Mouse (Mus musculus) small intestine, adult 2 months (tissue): ENCODE results near the gene Tm9sf1. TPM values are rescaled to one million over a fixed set of nuclear protein-coding genes. Genes with fewer than 3 reads are reported as not detected.

Experiments
- H3K27ac ChIP-seq: fragments of 200-500 bp; 2 replicates; pipeline ENCODE4 v1.5.1; 2012; ENCODE audit warnings: low read depth, low read length, control low read depth, inconsistent platforms; ENCODE audit not compliant: insufficient read depth
- H3K27me3 ChIP-seq: fragments of 200-500 bp; 2 replicates; pipeline ENCODE4 v1.6.1; 2012; ENCODE audit warnings: mild to moderate bottlenecking, moderate library complexity, low read length, inconsistent platforms; ENCODE audit not compliant: control insufficient read depth, insufficient read depth
- H3K36me3 ChIP-seq: fragments of 200-500 bp; 2 replicates; pipeline ENCODE4 v1.6.1; 2012; ENCODE audit warnings: mild to moderate bottlenecking, low read length, control low read depth, inconsistent platforms; ENCODE audit not compliant: control insufficient read depth, insufficient read depth
- H3K4me1 ChIP-seq: fragments of 200-500 bp; 2 replicates; pipeline ENCODE4 v1.6.1; 2012; ENCODE audit warnings: low read length, inconsistent platforms, mixed read lengths; ENCODE audit not compliant: control insufficient read depth, insufficient read depth, insufficient read length
- H3K4me3 ChIP-seq: fragments of 200-500 bp; 2 replicates; pipeline ENCODE4 v1.5.1; 2012; ENCODE audit warnings: low read depth, mild to moderate bottlenecking, control low read depth, inconsistent platforms, low read length, moderate library complexity
- CTCF ChIP-seq: fragments of 200-500 bp; IDR thresholded peaks from 2 replicates; pipeline ENCODE4 v1.5.1; 2012; ENCODE audit warnings: low read depth, mild to moderate bottlenecking, control low read depth, inconsistent platforms, low read length, moderate library complexity, mixed read lengths; ENCODE audit not compliant: insufficient replicate concordance, insufficient read length; ENCODE audit errors: extremely low read depth
- POLR2A ChIP-seq: fragments of 200-500 bp; IDR thresholded peaks from 2 replicates; pipeline ENCODE4 v1.6.1; 2012; ENCODE audit warnings: low read depth, mild to moderate bottlenecking, control low read depth, inconsistent platforms, low read length, moderate library complexity
- WGBS: fragments of 180-500 bp; shearing (Covaris S2); methylation state at CpG from one replicate; pipeline ENCODE4 v1.1.7; 2018; 5-methylcytosine and 5-hydroxymethylcytosine counted together
- polyA plus RNA-seq: library from polyadenylated mRNA; depleted of rRNA; stranded (reverse); fragments of >200 nt; gene quantifications from 2 replicates; pipeline ENCODE4 v1.2.3, GENCODE M21; 2012

The Tm9sf1 gene
- polyA plus RNA-seq, 1 experiment: 104 TPM

- WGBS: 94% methylated on average over 21 of the region's 21 CpGs
- no peak for TF ChIP-seq CTCF
- TF ChIP-seq POLR2A: no peak
- H3K4me1 ChIP-seq: peaks cover 6% of the 10 kb centered on the region
- H3K36me3 ChIP-seq: peaks cover 82% of the 10 kb centered on the region
- no peaks in the 10 kb centered on the region for H3K27me3 ChIP-seq
- H3K4me3 ChIP-seq: no peak overlapping the region
- no peak overlapping the region for H3K27ac ChIP-seq
Observed at GRCm38 (mm10) chr14:55598521-55599390, 44.9 kb downstream of the Tm9sf1 start.

DNA sequence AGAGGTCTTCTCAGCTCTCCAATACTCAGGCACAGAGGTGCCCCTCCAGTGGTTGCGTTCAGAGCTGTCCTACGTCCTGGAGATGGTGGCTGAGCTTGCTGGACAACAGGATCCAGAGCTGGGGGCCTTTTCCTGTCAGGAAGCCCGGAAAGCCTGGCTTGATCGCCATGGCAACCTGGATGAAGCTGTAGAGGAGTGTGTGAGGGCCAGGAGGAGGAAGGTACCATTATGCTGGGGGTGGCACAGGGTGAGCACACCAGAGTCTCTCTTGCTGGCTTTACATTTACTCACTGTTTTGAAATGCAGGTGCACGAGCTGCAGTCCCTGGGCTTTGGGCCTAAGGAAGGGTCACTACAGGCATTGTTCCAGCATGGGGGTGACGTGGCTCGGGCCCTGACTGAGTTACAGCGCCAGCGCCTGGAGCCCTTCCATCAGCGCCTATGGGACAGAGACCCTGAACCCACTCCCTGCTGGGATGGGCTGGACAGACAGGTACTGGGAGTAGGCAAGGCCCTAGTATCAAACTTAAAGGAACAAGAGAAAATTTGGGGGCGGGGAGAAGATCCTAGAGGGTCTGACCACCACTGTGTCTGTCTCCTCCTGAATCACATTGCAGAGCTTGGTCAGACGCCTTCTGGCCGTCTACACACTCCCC is 47.4 kb downstream of the Tm9sf1 start:
- H3K27me3 ChIP-seq: no peaks in the 10 kb centered on the region
- H3K36me3 ChIP-seq: peaks cover 58% of the 10 kb centered on the region
- H3K4me1 ChIP-seq: peaks cover 4% of the 10 kb centered on the region
- 89% methylated on average over 13 of the region's 13 CpGs for WGBS
- TF ChIP-seq CTCF: no peak
- no peak for TF ChIP-seq POLR2A
- H3K27ac ChIP-seq: no peak overlapping the region
- H3K4me3 ChIP-seq: no peak overlapping the region

- no peaks in the 10 kb centered on the region for H3K27me3 ChIP-seq
- 1% methylated on average over 16 of the region's 16 CpGs for WGBS
- no peak for TF ChIP-seq POLR2A
- no peak for TF ChIP-seq CTCF
Observed at GRCm38 (mm10) chr14:55592226-55592625, 51.4 kb downstream of the Tm9sf1 start.

GRCm38 (mm10) chr14:55591331-55591891 is 52.2 kb downstream of the Tm9sf1 start, which contains the start of gene Rnf31:
Gene Rnf31, plus strand, starts transcription at chr14:55591708.
- no peak for TF ChIP-seq CTCF
- TF ChIP-seq POLR2A: peak; percentile 85
- WGBS: under 1% methylated on average over 33 of the region's 33 CpGs
- peaks cover 7% of the 10 kb centered on the region for H3K4me1 ChIP-seq
- H3K27ac ChIP-seq: peak within 1 kb of the TSS; percentile 99
- H3K27me3 ChIP-seq: no peaks in the 10 kb centered on the region
- peak within 1 kb of the TSS; percentile 86 for H3K4me3 ChIP-seq
- peaks cover 40% of the 10 kb centered on the region for H3K36me3 ChIP-seq

More at GRCm38 (mm10) chr14:55592226-55592625, 51.4 kb downstream of the Tm9sf1 start:
- peak overlapping the region; percentile 87 for H3K27ac ChIP-seq
- peak overlapping the region; percentile 86 for H3K4me3 ChIP-seq
- peaks cover 7% of the 10 kb centered on the region for H3K4me1 ChIP-seq
- peaks cover 44% of the 10 kb centered on the region for H3K36me3 ChIP-seq

DNA sequence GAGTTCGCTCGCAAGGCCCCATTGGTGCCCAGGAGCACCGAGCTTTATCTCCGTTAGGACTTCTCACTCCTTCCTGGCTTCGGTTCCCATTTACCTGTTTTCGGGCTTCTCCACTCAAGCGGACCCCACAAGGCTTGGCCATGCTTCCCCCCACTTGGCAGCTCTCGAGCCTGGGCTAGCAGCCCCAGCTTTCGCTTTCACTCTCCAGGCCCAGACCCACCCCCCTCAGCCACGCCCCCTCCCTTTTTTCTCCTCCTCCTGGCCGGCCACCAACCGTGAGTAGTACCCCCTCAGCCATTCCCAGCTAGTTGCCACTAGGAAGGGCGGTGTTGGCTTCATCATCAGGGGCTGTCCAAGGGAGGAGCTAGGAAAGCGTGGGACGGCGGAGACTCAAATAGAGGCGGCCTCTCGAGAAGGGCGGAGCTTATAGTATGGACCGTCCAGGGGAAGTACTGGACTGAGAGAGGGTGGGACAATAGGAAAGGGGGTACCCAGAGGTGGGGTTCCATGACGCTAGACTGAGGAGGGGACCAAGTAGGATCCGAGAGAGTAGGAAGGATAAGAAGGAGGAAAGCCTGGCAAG is 52.8 kb downstream of the Tm9sf1 start, which contains the start of gene Psme2:
TSS of gene Psme2 (minus strand) at position 366 of the 583 bp plus-strand sequence.
- no peak for TF ChIP-seq CTCF
- peak; percentile 52; the same call in 1 of the 2 replicates for TF ChIP-seq POLR2A
- peaks cover 7% of the 10 kb centered on the region for H3K4me1 ChIP-seq
- peak within 1 kb of the TSS; percentile 86 for H3K4me3 ChIP-seq
- peaks cover 35% of the 10 kb centered on the region for H3K36me3 ChIP-seq
- no peaks in the 10 kb centered on the region for H3K27me3 ChIP-seq
- under 1% methylated on average over 22 of the region's 22 CpGs for WGBS
- H3K27ac ChIP-seq: peak within 1 kb of the TSS; percentile 99

DNA sequence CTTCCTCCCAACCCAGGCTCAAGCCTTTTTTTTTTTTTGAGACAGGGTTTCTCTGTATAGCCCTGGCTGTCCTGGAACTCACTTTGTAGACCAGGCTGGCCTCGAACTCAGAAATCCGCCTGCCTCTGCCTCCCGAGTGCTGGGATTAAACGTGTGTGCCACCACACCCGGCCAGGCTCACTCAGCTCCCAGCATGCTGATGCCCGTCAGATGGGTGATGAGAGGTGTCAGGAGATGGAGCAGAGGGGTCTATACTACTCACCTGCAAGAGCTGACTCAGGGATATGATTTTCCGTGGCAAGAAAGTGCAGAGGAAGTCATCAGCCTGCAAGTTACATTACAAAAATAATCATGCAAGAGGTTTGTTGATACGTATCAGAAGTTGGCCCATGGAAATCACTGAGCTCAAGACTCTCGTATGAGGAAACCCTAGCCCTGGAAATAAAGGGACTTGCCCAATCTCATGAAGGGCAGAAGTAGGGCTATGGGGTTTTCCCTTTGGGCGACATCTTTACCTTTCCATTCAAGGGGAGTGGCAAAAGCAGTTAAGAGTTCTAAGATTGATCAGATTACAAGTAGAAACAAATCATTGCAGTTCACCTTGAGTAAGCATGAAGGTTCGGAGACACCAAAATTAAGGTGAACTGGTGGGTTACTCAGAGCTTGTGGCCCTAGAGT is 53.7 kb downstream of the Tm9sf1 start:
- Histone ChIP-seq H3K36me3 (peaks cover 25% of the 10 kb centered on the region), H3K4me3 (peak overlapping the region; percentile 86)
- WGBS: 39% methylated on average over 11 of the region's 11 CpGs

More for the DNA sequence above, 53.7 kb downstream of the Tm9sf1 start:
- peaks cover 7% of the 10 kb centered on the region for H3K4me1 ChIP-seq
- H3K27me3 ChIP-seq: no peaks in the 10 kb centered on the region
- TF ChIP-seq CTCF (no peak), POLR2A (no peak)
- H3K27ac ChIP-seq: peak overlapping the region; percentile 90
